ENCODE assay signal across 15 mouse cellular contexts in the genomic region with DNA sequence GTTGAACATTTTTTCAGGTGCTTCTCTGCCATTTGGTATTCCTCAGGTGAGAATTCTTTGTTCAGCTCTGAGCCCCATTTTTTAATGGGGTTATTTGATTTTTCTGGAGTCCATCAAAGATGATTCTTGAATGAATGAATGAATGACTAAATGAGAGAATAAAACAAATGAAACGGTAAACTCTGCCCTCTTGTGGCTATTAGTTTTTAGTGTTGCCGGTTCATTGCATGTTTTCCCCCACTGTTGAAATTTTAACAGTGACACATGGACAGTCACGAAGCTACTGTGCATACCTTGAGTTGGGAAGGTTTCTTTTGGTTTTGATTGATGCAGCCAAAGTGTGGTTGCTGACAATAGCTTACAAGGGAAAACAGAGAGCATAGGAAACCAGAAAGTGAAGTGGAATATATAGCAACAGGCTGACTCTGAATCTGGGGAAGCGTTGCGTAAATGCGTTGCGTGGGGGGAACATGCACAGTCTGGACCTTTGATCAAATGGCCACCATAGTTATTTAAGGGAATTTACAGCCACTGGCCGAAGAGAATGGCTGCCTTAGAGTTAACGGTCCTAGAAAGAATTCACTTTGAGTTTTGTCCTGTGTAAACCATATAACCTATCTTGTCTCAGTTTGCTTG. TPM values are rescaled to one million over a fixed set of nuclear protein-coding genes. Genes with fewer than 3 reads are reported as not detected.
A peak's percentile ranks its signal among the peaks of the same experiment; 100 is the strongest.
DNase-seq lines count a peak whose midpoint lies in the region; ATAC-seq and TF ChIP-seq lines count a peak whose summit lies in the region.
"Had no signal": no experiment of that assay in that cellular context is flagged by ENCODE, and none has a peak within 500 bp of the region (broad histone marks: within the 10 kb centered on the region; RNA-seq: fewer than 3 reads in every experiment).

No protein-coding gene starts in this region.

- ATAC-seq in kidney, postnatal 0 days (replicated peaks; ENCODE audit: low FRiP score, low read depth), result no peak
- ATAC-seq in granulocyte monocyte progenitor cell, adult 5-6 weeks (replicated peaks; ENCODE audit: poor library complexity, severe bottlenecking), result peak; percentile 59
- ATAC-seq in forebrain, embryonic 16.5 days, result no peak

- DNase-seq in embryo, embryonic 10.5 days (ENCODE audit: low spot score), result peak; percentile 19
- DNase-seq in embryo, embryonic 9.5 days (ENCODE audit: extremely low spot score), result no peak
- peak; percentile 34 for DNase-seq in kidney, postnatal 0 days (ENCODE audit: low spot score)
- no peak for DNase-seq in kidney, adult 8-10 months
- peak; percentile 29 for DNase-seq in 416B (ENCODE audit: low read depth)
- no peak for DNase-seq in urinary bladder, postnatal 10 days (ENCODE audit: low spot score)
- DNase-seq: B cell, adult 2 months; cerebellum, adult 9-10 months; midbrain, embryonic 14.5 days had no signal

- H3K4me1 ChIP-seq in kidney, postnatal 0 days (replicated peaks; ENCODE audit: insufficient read depth, low read length), result no peaks in the 10 kb centered on the region
- H3K4me1 ChIP-seq in forebrain, embryonic 16.5 days (replicated peaks; ENCODE audit: control insufficient read depth, insufficient read depth, low read length), result no peaks in the 10 kb centered on the region
- H3K4me1 ChIP-seq: heart, embryonic 15.5 days; hindbrain, embryonic 15.5 days; lung, embryonic 15.5 days had no signal

- no peaks in the 10 kb centered on the region for H3K36me3 ChIP-seq in kidney, postnatal 0 days (ENCODE audit: insufficient read depth, low read length)
- no peaks in the 10 kb centered on the region for H3K36me3 ChIP-seq in forebrain, embryonic 16.5 days (ENCODE audit: control insufficient read depth, insufficient read depth)
- H3K36me3 ChIP-seq: heart, embryonic 15.5 days; hindbrain, embryonic 15.5 days; lung, embryonic 15.5 days had no signal

- TF ChIP-seq CTCF in kidney, postnatal 0 days (IDR thresholded peaks at IDR 0.05; ENCODE audit: low read depth), result peak; percentile 40; the same call in 1 of the 2 replicates

- H3K9ac ChIP-seq in kidney, postnatal 0 days (ENCODE audit: low read depth, low read length), result no peak overlapping the region
- H3K9ac ChIP-seq in forebrain, embryonic 16.5 days (replicated peaks; ENCODE audit: low read depth, low read length), result no peak overlapping the region
- H3K9ac ChIP-seq: heart, embryonic 15.5 days; hindbrain, embryonic 15.5 days; lung, embryonic 15.5 days had no signal

- no peak overlapping the region for H3K27ac ChIP-seq in kidney, postnatal 0 days
- H3K27ac ChIP-seq in forebrain, embryonic 16.5 days (ENCODE audit: low read length), result no peak overlapping the region
- H3K27ac ChIP-seq: heart, embryonic 15.5 days; hindbrain, embryonic 15.5 days; lung, embryonic 15.5 days had no signal

- no peaks in the 10 kb centered on the region for H3K9me3 ChIP-seq in kidney, postnatal 0 days (replicated peaks; ENCODE audit: low read length)
- no peaks in the 10 kb centered on the region for H3K9me3 ChIP-seq in forebrain, embryonic 16.5 days (ENCODE audit: control insufficient read depth, low read length)
- H3K9me3 ChIP-seq: heart, embryonic 15.5 days; hindbrain, embryonic 15.5 days; lung, embryonic 15.5 days had no signal

- WGBS in kidney, postnatal 0 days, result 51% methylated on average over 9 of the region's 9 CpGs
- WGBS in forebrain, embryonic 16.5 days, result 68% methylated on average over 9 of the region's 9 CpGs

- H3K4me2 ChIP-seq in kidney, postnatal 0 days (ENCODE audit: low read length), result peak overlapping the region; percentile 19; the same call in 1 of the 2 replicates
- H3K4me2 ChIP-seq in forebrain, embryonic 16.5 days (ENCODE audit: low read length), result no peak overlapping the region
- H3K4me2 ChIP-seq: heart, embryonic 15.5 days; hindbrain, embryonic 15.5 days; lung, embryonic 15.5 days had no signal

- H3K27me3 ChIP-seq in kidney, postnatal 0 days (ENCODE audit: insufficient read depth, low read length), result no peaks in the 10 kb centered on the region
- H3K27me3 ChIP-seq in forebrain, embryonic 16.5 days (replicated peaks; ENCODE audit: control insufficient read depth, insufficient read depth, low read length), result no peaks in the 10 kb centered on the region
- H3K27me3 ChIP-seq: heart, embryonic 15.5 days; hindbrain, embryonic 15.5 days; lung, embryonic 15.5 days had no signal

- no peak overlapping the region for H3K4me3 ChIP-seq in kidney, postnatal 0 days (replicated peaks; ENCODE audit: low read depth, low read length)
- H3K4me3 ChIP-seq in forebrain, embryonic 16.5 days (replicated peaks; ENCODE audit: low read length), result no peak overlapping the region
- H3K4me3 ChIP-seq: erythroblast, embryonic 14.5 days; heart, embryonic 15.5 days; hindbrain, embryonic 15.5 days; lung, embryonic 15.5 days had no signal

RNA-seq across cellular contexts. Expression of a gene that starts 15.6 kb away (rescaled TPM):
- polyA plus RNA-seq in kidney, postnatal 0 days (2015; fragmentation: Nextera tagmentation; extraction: Ambion mirVana), result 53.7 and 57.0 TPM in 2 replicates
- 73.9 and 82.5 TPM in 2 replicates for total RNA-seq in granulocyte monocyte progenitor cell, adult 5-6 weeks (2014; fragmentation: Nextera tagmentation)
- 97.2 and 112 TPM in 2 replicates for total RNA-seq in granulocyte monocyte progenitor cell, adult 5-6 weeks (2017)
- 25.7 and 26.7 TPM in 2 replicates for polyA plus RNA-seq in forebrain, embryonic 16.5 days (2015; fragmentation: Nextera tagmentation; extraction: Ambion mirVana)

RNA-seq across cellular contexts. Expression of a gene that starts 50.1 kb away (rescaled TPM):
- 92.6 and 97.2 TPM in 2 replicates for polyA plus RNA-seq in kidney, postnatal 0 days (2015; fragmentation: Nextera tagmentation; extraction: Ambion mirVana)
- 107 and 143 TPM in 2 replicates for total RNA-seq in granulocyte monocyte progenitor cell, adult 5-6 weeks (2014; fragmentation: Nextera tagmentation)
- total RNA-seq in granulocyte monocyte progenitor cell, adult 5-6 weeks (2017), result 59.6 and 80.6 TPM in 2 replicates
- 163 and 167 TPM in 2 replicates for polyA plus RNA-seq in forebrain, embryonic 16.5 days (2015; fragmentation: Nextera tagmentation; extraction: Ambion mirVana)

Comparison
In these comparisons a context has a peak if more than half of its experiments do, and no peak if none do; other contexts are left out.
1. DNase-seq: peak in embryo, embryonic 10.5 days (single experiment), kidney, postnatal 0 days (single experiment) and 416B (single experiment); none in embryo, embryonic 9.5 days (single experiment), kidney, adult 8-10 months (0 of 2) and urinary bladder, postnatal 10 days (single experiment).